Mouse (Mus musculus) brown adipose tissue, adult 24 weeks (tissue): ENCODE results near the gene Atg4b. TPM values are rescaled to one million over a fixed set of nuclear protein-coding genes. Genes with fewer than 3 reads are reported as not detected.

Source experiments
- H3K27ac ChIP-seq: fragments of 200-500 bp; replicated peaks from 2 replicates; pipeline ENCODE4 v1.5.1; 2012; ENCODE audit warnings: low read depth, mild to moderate bottlenecking, low read length
- H3K4me1 ChIP-seq: fragments of 200-500 bp; 2 replicates; pipeline ENCODE4 v1.6.1; 2012; ENCODE audit warnings: low read length, mixed read lengths; ENCODE audit not compliant: control insufficient read depth, insufficient read depth, insufficient read length
- H3K4me3 ChIP-seq: fragments of 200-500 bp; 2 replicates; pipeline ENCODE4 v1.5.1; 2012; ENCODE audit warnings: low read depth, mild to moderate bottlenecking, low read length, moderate library complexity; ENCODE audit not compliant: insufficient read depth
- polyA plus RNA-seq: library from polyadenylated mRNA; stranded (reverse); fragments of >200 nt; gene quantifications from 2 replicates; pipeline ENCODE4 v1.2.4, GENCODE M21; 2012; ENCODE audit not compliant: missing spikeins, insufficient read depth, insufficient read length

Atg4b gene
- polyA plus RNA-seq, result 34.8 and 43.4 TPM in 2 replicates

GRCm38 (mm10) chr1:93751290-93751689, at the start of gene Atg4b:
Gene Atg4b, plus strand, starts transcription at chr1:93751500.
- no peak within 1 kb of the TSS for H3K4me3 ChIP-seq
- peaks cover 2% of the 10 kb centered on the region; the same call in 1 of the 2 replicates for H3K4me1 ChIP-seq

GRCm38 (mm10) chr1:93702106-93702505, 49.2 kb upstream of the Atg4b start:
- H3K4me3 ChIP-seq, result no peak overlapping the region
- no peak overlapping the region for H3K27ac ChIP-seq
- peaks cover 4% of the 10 kb centered on the region; the same call in 1 of the 2 replicates for H3K4me1 ChIP-seq

More at GRCm38 (mm10) chr1:93751290-93751689, at the start of gene Atg4b:
- no peak within 1 kb of the TSS for H3K27ac ChIP-seq

- no peaks in the 10 kb centered on the region for H3K4me1 ChIP-seq
- no peak overlapping the region for H3K27ac ChIP-seq
- H3K4me3 ChIP-seq, result no peak overlapping the region
These were observed 47.7 kb upstream of the Atg4b start for GRCm38 (mm10) chr1:93703472-93704048.

- no peak overlapping the region for H3K4me3 ChIP-seq
- H3K4me1 ChIP-seq, result no peaks in the 10 kb centered on the region
- H3K27ac ChIP-seq, result no peak overlapping the region
These were observed 47.0 kb upstream of the Atg4b start for GRCm38 (mm10) chr1:93704341-93704740.

- no peak overlapping the region for H3K27ac ChIP-seq
- no peak overlapping the region for H3K4me3 ChIP-seq
- H3K4me1 ChIP-seq, result no peaks in the 10 kb centered on the region
These were observed 45.9 kb upstream of the Atg4b start for GRCm38 (mm10) chr1:93705389-93705788.

GRCm38 (mm10) chr1:93716166-93716565, 35.1 kb upstream of the Atg4b start:
- no peak overlapping the region for H3K4me3 ChIP-seq
- H3K4me1 ChIP-seq, result no peaks in the 10 kb centered on the region
- no peak overlapping the region for H3K27ac ChIP-seq

GRCm38 (mm10) chr1:93721557-93721956, 29.7 kb upstream of the Atg4b start:
- Histone ChIP-seq H3K27ac (no peak overlapping the region), H3K4me1 (no peaks in the 10 kb centered on the region), H3K4me3 (no peak overlapping the region)

GRCm38 (mm10) chr1:93724623-93725022, 26.7 kb upstream of the Atg4b start:
- no peak overlapping the region for H3K27ac ChIP-seq
- no peak overlapping the region for H3K4me3 ChIP-seq
- no peaks in the 10 kb centered on the region for H3K4me1 ChIP-seq

GRCm38 (mm10) chr1:93725665-93726064, 25.6 kb upstream of the Atg4b start:
- Histone ChIP-seq H3K27ac (no peak overlapping the region), H3K4me1 (no peaks in the 10 kb centered on the region), H3K4me3 (no peak overlapping the region)

GRCm38 (mm10) chr1:93726116-93726515, 25.2 kb upstream of the Atg4b start:
- no peaks in the 10 kb centered on the region for H3K4me1 ChIP-seq
- no peak overlapping the region for H3K27ac ChIP-seq
- no peak overlapping the region for H3K4me3 ChIP-seq

GRCm38 (mm10) chr1:93726974-93727373, 24.3 kb upstream of the Atg4b start:
- no peaks in the 10 kb centered on the region for H3K4me1 ChIP-seq
- no peak overlapping the region for H3K4me3 ChIP-seq
- H3K27ac ChIP-seq, result no peak overlapping the region

GRCm38 (mm10) chr1:93731103-93731502, 20.2 kb upstream of the Atg4b start:
- Histone ChIP-seq H3K4me1 (no peaks in the 10 kb centered on the region), H3K27ac (no peak overlapping the region), H3K4me3 (no peak overlapping the region)

GRCm38 (mm10) chr1:93731880-93732281, 19.4 kb upstream of the Atg4b start:
- H3K27ac ChIP-seq, result no peak overlapping the region
- H3K4me3 ChIP-seq, result no peak overlapping the region
- no peaks in the 10 kb centered on the region for H3K4me1 ChIP-seq

GRCm38 (mm10) chr1:93735859-93736258, 15.4 kb upstream of the Atg4b start:
- no peak overlapping the region for H3K4me3 ChIP-seq
- H3K27ac ChIP-seq, result no peak overlapping the region
- no peaks in the 10 kb centered on the region for H3K4me1 ChIP-seq

- Histone ChIP-seq H3K4me1 (no peaks in the 10 kb centered on the region), H3K4me3 (no peak overlapping the region), H3K27ac (no peak overlapping the region)
These were observed 13.6 kb upstream of the Atg4b start for GRCm38 (mm10) chr1:93737711-93738110.

GRCm38 (mm10) chr1:93740671-93741070, 10.6 kb upstream of the Atg4b start:
- Histone ChIP-seq H3K4me1 (peaks cover under 1% of the 10 kb centered on the region; the same call in 1 of the 2 replicates), H3K4me3 (no peak overlapping the region), H3K27ac (no peak overlapping the region)
